Mouse (Mus musculus) intestine, embryonic 14.5 days (tissue): ENCODE results near the gene Gm26657. TPM values are rescaled to one million over a fixed set of nuclear protein-coding genes. Genes with fewer than 3 reads are reported as not detected.

Experiments
- ATAC-seq: fragments of 200-750 bp; cut with Nextera tagmentation; replicated peaks from 2 replicates; pipeline ENCODE4 v1.8.0; 2017; ENCODE audit warnings: low read depth, moderate number of reproducible peaks, moderate TSS enrichment, moderate library complexity; ENCODE audit not compliant: low FRiP score, low TSS enrichment
- DNase-seq: peaks from one replicate; pipeline ENCODE4 v3.0.0-alpha.2; 2018; ENCODE audit warnings: low spot score
- H3K27ac ChIP-seq: fragments of 300-500 bp; sonication (generic); 2 replicates; pipeline ENCODE4 v1.5.1; 2014; ENCODE audit warnings: low read depth, mild to moderate bottlenecking, control low read depth
- H3K27me3 ChIP-seq: fragments of 300-500 bp; sonication (generic); replicated peaks from 2 replicates; pipeline ENCODE4 v1.6.1; 2014; ENCODE audit warnings: low read length, control low read depth; ENCODE audit not compliant: control insufficient read depth, insufficient read depth
- H3K36me3 ChIP-seq: fragments of 300-500 bp; sonication (generic); 2 replicates; pipeline ENCODE4 v1.6.1; 2014; ENCODE audit warnings: low read length, control low read depth; ENCODE audit not compliant: control insufficient read depth, insufficient read depth
- H3K4me1 ChIP-seq: fragments of 300-500 bp; sonication (generic); replicated peaks from 2 replicates; pipeline ENCODE4 v1.6.1; 2014; ENCODE audit warnings: low read length, control low read depth, mixed read lengths; ENCODE audit not compliant: control insufficient read depth, insufficient read depth
- H3K4me2 ChIP-seq: fragments of 300-500 bp; sonication (generic); 2 replicates; pipeline ENCODE4 v1.6.1; 2014; ENCODE audit warnings: low read length
- H3K4me3 ChIP-seq: fragments of 300-500 bp; sonication (generic); 2 replicates; pipeline ENCODE4 v1.5.1; 2014; ENCODE audit warnings: low read depth, low read length, control low read depth, mixed read lengths
- H3K9ac ChIP-seq: fragments of 300-500 bp; sonication (generic); 2 replicates; pipeline ENCODE4 v1.6.1; 2014; ENCODE audit warnings: mild to moderate bottlenecking, low read length
- H3K9me3 ChIP-seq: fragments of 300-500 bp; sonication (generic); 2 replicates; pipeline ENCODE4 v1.6.1; 2016; ENCODE audit warnings: low read length, control low read depth; ENCODE audit not compliant: control insufficient read depth
- WGBS: fragments of 180-500 bp; shearing (Covaris S2); extraction: QIAGEN DNeasy Blood & Tissue Kit; methylation state at CpG from one replicate; pipeline ENCODE4 v1.1.7; 2014; 5-methylcytosine and 5-hydroxymethylcytosine counted together
- polyA plus RNA-seq: library from polyadenylated mRNA; unstranded; fragments of >200 nt; fragmentation: Nextera tagmentation; extraction: Ambion mirVana; gene quantifications from 2 replicates; pipeline ENCODE4 v1.2.1, GENCODE M21; 2014

The Gm26657 gene
- polyA plus RNA-seq, 1 experiment from 2014 or later, result not detected

- no peak for ATAC-seq
- Histone ChIP-seq H3K27ac (no peak overlapping the region), H3K27me3 (no peaks in the 10 kb centered on the region), H3K4me3 (no peak overlapping the region), H3K9me3 (no peaks in the 10 kb centered on the region), H3K36me3 (peaks cover 96% of the 10 kb centered on the region), H3K4me1 (no peaks in the 10 kb centered on the region), H3K9ac (no peak overlapping the region), H3K4me2 (no peak overlapping the region)
- no peak for DNase-seq
- 60% methylated on average over 1 of the region's 1 CpGs for WGBS
Observed at GRCm38 (mm10) chr4:56771065-56771464, 31.2 kb downstream of the Gm26657 start.

Other genes starting within 250 kb of the Gm26657 start
- not detected in 2 replicates for gene Actl7b, start 1.4 kb downstream of the Gm26657 start, polyA plus RNA-seq
- not detected in 2 replicates for gene Actl7a, start 3.3 kb downstream of the Gm26657 start, polyA plus RNA-seq
- 64.8 and 68.1 TPM in 2 replicates for gene Elp1, start 62.3 kb downstream of the Gm26657 start, polyA plus RNA-seq
- gene Fam206a, start 62.3 kb downstream of the Gm26657 start, polyA plus RNA-seq, result 19.5 and 20.4 TPM in 2 replicates
- 29.7 and 30.4 TPM in 2 replicates for gene Ctnnal1, start 125.1 kb downstream of the Gm26657 start, polyA plus RNA-seq
- 11.1 and 11.4 TPM in 2 replicates for gene Tmem245, start 207.4 kb downstream of the Gm26657 start, polyA plus RNA-seq